Mouse (Mus musculus) gastrocnemius, adult 2 months (tissue): ENCODE data around the gene Gm38431. TPM values are rescaled to one million over a fixed set of nuclear protein-coding genes. Genes with fewer than 3 reads are reported as not detected.

ENCODE experiments used
- DNase-seq: peaks from one replicate; pipeline ENCODE4 v3.0.0; 2022
- H3K27ac ChIP-seq: fragments of 200-600 bp; 2 replicates; pipeline ENCODE4 v1.8.1; 2022; ENCODE audit warnings: mild to moderate bottlenecking
- H3K4me3 ChIP-seq: fragments of 200-600 bp; 2 replicates; pipeline ENCODE4 v1.8.1; 2022; ENCODE audit warnings: mild to moderate bottlenecking, moderate library complexity
- CTCF ChIP-seq: fragments of 200-600 bp; IDR thresholded peaks from 2 replicates; pipeline ENCODE4 v1.8.1; 2022; ENCODE audit warnings: antibody characterized with exemption, mild to moderate bottlenecking, moderate library complexity
- intact Hi-C: fragments of 180-260 bp; cut with DNase I; formaldehyde crosslinking; loops from one replicate; pipeline ENCODE4 v1.15.1; 2025
- microRNA-seq: library from miRNA; unstranded; fragments of <30 nt; microRNA quantifications from one replicate; pipeline ENCODE4 v1.2.0, GENCODE M21; 2021
- total RNA-seq, 2 experiments: library from RNA; stranded (reverse); gene quantifications; 2 replicates each; pipeline ENCODE4 v1.2.3; 2021

The Gm38431 gene
- total RNA-seq, 2 experiments from 2014 or later, result 1.2 to 1.6 TPM

DNA sequence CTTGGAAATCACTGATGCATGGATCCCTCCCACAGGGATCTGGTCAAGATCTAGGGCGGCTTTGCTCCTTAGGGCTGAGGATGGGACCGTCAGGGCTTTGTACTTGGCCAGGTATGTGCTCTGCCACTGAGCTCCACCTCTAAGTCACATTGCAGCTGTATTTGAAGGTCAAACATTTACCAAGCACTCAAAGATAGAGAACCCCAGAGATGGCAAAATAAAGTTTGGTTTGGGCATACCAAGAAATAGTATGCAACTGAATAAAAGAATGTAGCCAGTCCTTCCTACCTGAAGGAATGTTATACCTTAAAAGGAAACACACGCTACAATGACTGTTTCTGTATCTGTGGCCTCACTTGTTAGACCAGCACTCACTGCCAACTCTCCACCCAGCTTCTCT is 70.4 kb downstream of the Gm38431 start:
- no peak for TF ChIP-seq CTCF
- Histone ChIP-seq H3K27ac (no peak overlapping the region), H3K4me3 (no peak overlapping the region)
- no peak for DNase-seq
- intact Hi-C loops, result no loop called here

- no peak for DNase-seq
These were observed 73.2 kb downstream of the Gm38431 start for GRCm38 (mm10) chr9:21018600-21018999.

More at GRCm38 (mm10) chr9:21018600-21018999, 73.2 kb downstream of the Gm38431 start:
- H3K4me3 ChIP-seq, result no peak overlapping the region
- H3K27ac ChIP-seq, result no peak overlapping the region
- TF ChIP-seq CTCF, result no peak
- intact Hi-C loops, result no loop called here

Small RNA genes within 50 kb of the gene (microRNA-seq; reads per million reads assigned to microRNA genes)
- not detected for gene Mir1900
- not detected for gene Mir7082

Other genes starting within 250 kb of the Gm38431 start
- 1 to 10 TPM; 2.1 to 2.3 TPM for gene A230050P20Rik, start 223.4 kb downstream of the Gm38431 start, total RNA-seq
- gene Angptl6, start 212.3 kb downstream of the Gm38431 start, total RNA-seq, result 1 to 10 TPM; 5.1 to 7.0 TPM
- gene Ppan, start 203.8 kb downstream of the Gm38431 start, total RNA-seq, result 1 to 10 TPM; 7.9 to 8.6 TPM
- gene Eif3g, start 193.4 kb downstream of the Gm38431 start, total RNA-seq, result 100 to 1,000 TPM in 1 of 2 experiments, 10 to 100 TPM in 1; 97.0 to 102 TPM
- gene Dnmt1, start 132.1 kb downstream of the Gm38431 start, total RNA-seq, result 1 to 10 TPM; 5.2 to 7.9 TPM
- 1 to 10 TPM; 2.0 to 2.3 TPM for gene S1pr2, start 115.2 kb downstream of the Gm38431 start, total RNA-seq
- gene Mrpl4, start 89.3 kb downstream of the Gm38431 start, total RNA-seq, result 10 to 100 TPM; 51.8 to 70.0 TPM
- 1 to 10 TPM; 1.7 to 1.9 TPM for gene Icam1, start 76.0 kb downstream of the Gm38431 start, total RNA-seq
- gene Icam4, start 62.6 kb downstream of the Gm38431 start, total RNA-seq, result 1 to 10 TPM; 1.2 to 2.2 TPM
- not detected for gene Icam5, start 59.9 kb downstream of the Gm38431 start, total RNA-seq
- gene Zglp1, start 24.9 kb downstream of the Gm38431 start, total RNA-seq, result not detected
- under 1 TPM; 0.26 to 0.39 TPM for gene Gm49373, start 18.9 kb downstream of the Gm38431 start, total RNA-seq
- 10 to 100 TPM; 39.0 to 49.0 TPM for gene Fdx1l, start 18.4 kb downstream of the Gm38431 start, total RNA-seq
- gene Raver1, start within 50 bp of the Gm38431 start, total RNA-seq, result 10 to 100 TPM; 17.1 to 19.5 TPM
- 1 to 10 TPM; 4.4 to 5.9 TPM for gene Tyk2, start 39.2 kb upstream of the Gm38431 start, total RNA-seq
- 100 to 1,000 TPM; 116 to 139 TPM for gene Cdc37, start 58.0 kb upstream of the Gm38431 start, total RNA-seq
- 10 to 100 TPM; 39.0 to 66.8 TPM for gene Pde4a, start 73.7 kb upstream of the Gm38431 start, total RNA-seq
- 10 to 100 TPM; 51.3 to 62.3 TPM for gene Keap1, start 147.4 kb upstream of the Gm38431 start, total RNA-seq
- gene S1pr5, start 156.4 kb upstream of the Gm38431 start, total RNA-seq, result under 1 TPM; 0.15 to 0.33 TPM
- gene Atg4d, start 173.3 kb upstream of the Gm38431 start, total RNA-seq, result 10 to 100 TPM; 68.0 to 77.4 TPM
- gene Kri1, start 196.0 kb upstream of the Gm38431 start, total RNA-seq, result 10 to 100 TPM; 11.0 to 12.6 TPM
- gene Cdkn2d, start 199.4 kb upstream of the Gm38431 start, total RNA-seq, result 1 to 10 TPM; 8.6 to 9.1 TPM
- not detected for gene Ap1m2, start 220.3 kb upstream of the Gm38431 start, total RNA-seq
- gene Slc44a2, start 228.7 kb upstream of the Gm38431 start, total RNA-seq, result 100 to 1,000 TPM; 168 to 178 TPM